Mouse (Mus musculus) bone marrow macrophage, adult 2 months (primary cell): Measurements from ENCODE around the gene Rad51b.

Source experiments
- CTCF ChIP-seq: IDR thresholded peaks from 2 replicates; pipeline ENCODE4 v1.5.1; 2012; ENCODE audit warnings: low read depth, mild to moderate bottlenecking, low read length, moderate library complexity
- POLR2A ChIP-seq: IDR thresholded peaks from 2 replicates; pipeline ENCODE4 v1.6.1; 2012; ENCODE audit warnings: mild to moderate bottlenecking, low read depth, low read length, borderline replicate concordance

DNA sequence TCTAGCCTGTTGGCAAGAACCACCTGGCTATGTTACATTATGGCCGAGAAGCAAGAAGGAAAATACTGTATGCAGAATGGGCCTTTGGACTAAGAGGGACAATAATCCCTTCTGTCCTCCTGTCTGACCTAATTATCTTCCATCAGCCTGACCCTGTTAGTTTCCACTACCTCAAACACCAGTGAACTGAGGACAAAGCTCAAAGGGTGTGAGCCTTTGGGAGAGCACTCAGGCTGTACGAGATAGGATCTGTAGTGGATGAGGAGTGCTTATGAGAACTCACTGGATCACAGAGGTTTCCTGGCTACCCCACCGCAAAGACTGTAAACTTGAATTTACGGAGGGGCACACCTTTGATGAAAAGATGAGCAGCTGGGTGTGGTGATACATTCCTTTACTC is 16.6 kb downstream of the Rad51b start:
- TF ChIP-seq POLR2A (no peak), CTCF (no peak)
